Mouse (Mus musculus) adrenal gland, adult (tissue): ENCODE measurements around the gene Fyco1.
A peak's percentile ranks its signal among the peaks of the same experiment; 100 is the strongest.

Source experiments
- DNase-seq, 2 experiments: peaks; one replicate each; pipeline ENCODE4 v3.0.0; 2022 to 2023; ENCODE audit warnings: low spot score in 1 of 2; ENCODE audit not compliant: inconsistent age in 2 of 2

Fyco1 gene

DNA sequence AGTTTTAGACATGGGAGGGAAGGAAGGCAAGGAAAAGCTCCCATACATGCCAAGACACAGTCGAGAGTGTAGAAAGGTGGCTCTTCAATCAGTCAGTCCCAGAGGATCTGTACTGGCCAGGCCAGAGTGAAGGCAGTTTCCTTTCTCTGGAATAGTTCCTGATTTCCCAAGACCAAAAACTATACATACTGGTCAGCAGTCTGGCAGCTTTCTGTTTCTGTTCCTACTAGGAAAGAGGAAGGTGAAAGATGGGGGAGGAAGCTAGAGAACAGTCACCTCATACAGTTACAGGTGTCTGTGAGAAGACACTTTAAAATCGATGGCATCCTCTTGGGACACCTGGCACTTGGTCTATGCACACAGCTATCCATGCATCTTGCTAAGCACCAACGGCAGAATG lies 36.3 kb downstream of the Fyco1 start:
- DNase-seq, result no peak

DNA sequence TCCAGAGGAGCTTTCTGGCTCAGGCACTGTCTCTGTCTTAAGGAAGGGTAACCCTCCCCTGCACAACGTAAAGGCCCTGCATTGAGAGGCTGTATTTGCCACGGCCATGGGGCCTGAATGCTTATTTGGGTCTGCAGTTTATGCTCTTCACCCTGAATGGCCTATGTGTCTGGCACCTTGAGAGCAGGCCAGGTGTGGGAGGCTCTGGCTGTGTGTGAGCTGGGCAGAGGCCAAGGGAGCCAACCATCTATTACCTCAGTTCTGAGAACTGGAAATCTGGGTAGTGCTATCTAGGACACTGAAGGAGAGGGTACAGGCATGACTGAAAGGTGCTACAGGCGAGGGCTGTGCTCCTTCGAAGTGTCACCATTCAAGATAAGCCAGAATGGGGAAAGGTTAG lies 36.9 kb downstream of the Fyco1 start:
- DNase-seq, result no peak

DNA sequence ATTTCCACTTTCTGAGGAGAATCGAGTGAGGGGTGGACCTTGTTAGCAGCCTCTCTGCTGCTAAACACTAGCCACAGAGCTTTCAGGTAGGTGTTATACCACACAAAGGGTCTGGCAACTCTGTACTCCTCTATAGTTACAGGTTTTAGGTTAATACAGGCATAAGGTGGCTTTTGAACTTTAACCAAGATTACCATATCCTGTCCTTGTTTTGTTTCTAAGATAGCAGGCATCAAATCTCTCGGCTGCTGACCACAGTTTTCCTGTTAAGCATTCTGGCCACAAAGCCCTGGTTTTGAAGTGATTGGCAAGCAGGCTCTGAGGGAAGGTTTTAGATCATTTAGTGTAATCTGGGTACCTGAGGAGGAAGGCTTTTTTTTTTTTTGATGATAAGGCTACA lies 37.4 kb downstream of the Fyco1 start:
- no peak for DNase-seq

DNA sequence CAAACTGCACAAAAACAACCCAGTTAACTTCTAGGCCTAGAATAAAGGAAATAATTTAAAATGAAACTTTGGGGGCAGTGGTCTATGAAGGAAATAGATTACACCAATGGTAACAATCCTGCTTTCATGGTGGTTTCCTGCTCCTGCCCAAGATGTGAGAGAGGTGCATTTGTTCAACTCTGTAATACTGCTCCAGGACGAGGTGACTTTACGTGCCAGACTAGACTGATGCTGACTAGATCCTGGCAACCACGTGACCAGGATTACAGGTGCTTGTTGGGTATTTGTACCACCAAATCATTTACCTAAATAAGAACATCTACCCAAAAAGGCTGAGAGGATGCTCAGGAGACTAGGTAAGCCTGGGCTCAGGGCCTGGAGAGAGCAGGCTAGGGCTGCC lies 39.9 kb downstream of the Fyco1 start:
- DNase-seq, result no peak

DNA sequence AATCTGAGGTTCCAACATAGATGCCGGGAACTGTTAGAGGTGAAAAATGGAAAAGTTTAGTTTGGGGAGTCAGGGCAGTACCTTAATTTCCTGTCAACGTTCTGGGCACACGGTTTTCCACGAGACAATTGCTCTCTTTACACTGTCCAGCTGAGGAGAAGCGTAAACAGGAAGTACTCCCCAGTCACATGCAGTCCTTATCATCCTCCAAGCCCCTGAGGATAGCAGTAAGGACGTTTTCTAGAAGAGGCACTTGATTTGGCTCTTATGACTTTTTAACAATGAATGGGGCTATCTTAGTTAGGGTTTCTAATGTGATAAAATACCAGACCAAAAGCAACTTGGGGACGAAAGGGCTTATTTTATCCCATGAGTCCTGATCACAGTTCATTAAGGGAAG lies 43.1 kb downstream of the Fyco1 start:
- DNase-seq, result no peak

DNA sequence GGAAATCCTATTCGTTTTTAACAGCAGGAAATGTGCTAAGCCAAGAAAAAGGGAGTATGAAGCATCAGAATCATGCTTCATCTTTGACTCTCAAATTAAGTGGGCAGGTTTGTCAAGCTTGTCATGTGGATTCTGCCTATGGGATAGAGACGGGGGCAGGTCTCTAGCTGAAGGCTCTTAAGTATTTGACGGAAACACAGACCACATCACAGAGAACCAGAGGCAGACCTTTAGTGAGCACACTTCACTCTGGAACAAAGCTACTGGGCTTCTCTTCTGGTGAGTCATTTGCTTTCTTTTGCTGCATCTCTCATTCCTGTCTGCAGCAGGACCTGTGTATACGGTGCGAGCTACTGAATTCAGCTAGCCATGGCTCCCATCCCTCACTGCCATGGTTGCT lies 45.4 kb downstream of the Fyco1 start, which contains the start of gene Cxcr6:
Gene Cxcr6 (plus strand): TSS at position 209 of the 400 bp plus-strand sequence.
- no peak for DNase-seq

DNA sequence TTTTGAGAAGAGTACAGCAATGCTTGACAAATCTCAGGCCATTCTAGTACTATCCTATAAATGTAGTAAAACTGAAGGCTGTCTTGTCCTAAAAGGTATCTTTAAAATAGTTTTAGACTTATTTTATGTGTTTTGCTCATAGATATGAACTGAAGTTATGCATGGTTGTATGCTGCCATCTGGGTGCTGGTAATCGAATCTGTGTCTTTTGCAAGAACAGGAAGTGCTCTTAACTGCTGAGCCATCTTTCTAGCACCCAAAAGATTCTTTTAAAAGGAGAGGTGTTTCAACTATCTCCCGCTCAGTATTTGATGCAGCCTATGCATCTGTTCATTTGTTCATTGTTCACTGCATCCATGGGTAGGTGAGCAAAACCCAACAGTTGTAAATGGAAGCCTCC lies 46.5 kb downstream of the Fyco1 start:
- no peak for DNase-seq

DNA sequence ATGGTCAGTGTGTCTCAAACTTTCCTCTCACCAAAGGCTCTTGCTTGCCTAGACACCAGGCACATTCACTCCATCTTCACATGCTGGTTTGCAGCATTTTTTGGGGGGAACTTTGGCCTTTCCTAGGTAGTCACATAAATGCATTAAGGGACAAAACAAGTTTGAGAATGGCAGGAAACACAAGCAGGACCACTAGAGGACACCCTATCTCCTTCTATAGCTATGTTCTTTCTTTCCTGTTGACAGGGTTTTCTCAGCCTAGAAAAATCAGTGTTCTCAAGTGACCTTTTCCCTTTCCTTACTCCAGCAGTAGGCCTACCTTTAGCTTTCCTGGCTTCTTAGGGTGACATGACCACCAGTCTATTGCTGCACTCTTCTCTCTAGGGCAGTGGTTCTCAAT lies 48.8 kb downstream of the Fyco1 start:
- DNase-seq, result no peak

DNA sequence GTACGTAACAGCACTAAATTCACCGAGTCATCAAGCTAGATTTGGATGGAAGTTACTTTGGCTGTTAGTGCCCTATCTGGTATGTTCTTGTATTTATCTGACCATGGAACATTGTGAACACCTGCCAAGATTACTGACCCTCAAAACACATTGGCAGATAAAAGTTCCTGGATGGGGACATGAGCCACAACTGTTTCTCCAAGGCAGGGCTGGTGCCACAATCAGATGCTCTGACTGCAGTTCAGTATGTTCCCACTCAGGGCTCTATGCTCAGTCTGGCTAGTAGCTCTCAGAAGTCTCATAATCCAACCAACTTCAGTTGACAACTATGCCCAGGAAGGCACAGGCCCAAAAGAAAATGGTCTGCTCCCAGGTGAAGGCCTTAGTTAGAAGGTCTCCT lies 49.3 kb downstream of the Fyco1 start:
- DNase-seq, result no peak

DNA sequence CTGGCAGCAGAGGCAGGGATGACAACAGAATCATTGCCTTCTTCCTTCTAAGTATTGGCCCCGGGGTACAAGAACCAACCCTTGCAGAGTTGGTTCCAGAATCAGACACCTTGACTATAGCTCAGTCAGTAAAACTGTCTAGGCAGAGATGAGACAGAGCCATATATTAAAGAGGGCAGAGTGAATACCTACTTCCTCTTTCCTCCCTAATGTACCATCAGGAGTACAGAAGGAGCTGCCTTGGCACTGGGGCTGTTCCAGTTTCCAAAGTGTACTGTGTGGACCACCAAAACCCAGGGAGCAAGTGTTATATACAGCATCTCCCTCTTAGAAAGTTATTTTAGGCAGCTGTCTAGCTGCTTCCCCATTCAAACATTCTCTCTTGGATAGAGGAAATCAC lies 50.2 kb downstream of the Fyco1 start:
- no peak for DNase-seq

DNA sequence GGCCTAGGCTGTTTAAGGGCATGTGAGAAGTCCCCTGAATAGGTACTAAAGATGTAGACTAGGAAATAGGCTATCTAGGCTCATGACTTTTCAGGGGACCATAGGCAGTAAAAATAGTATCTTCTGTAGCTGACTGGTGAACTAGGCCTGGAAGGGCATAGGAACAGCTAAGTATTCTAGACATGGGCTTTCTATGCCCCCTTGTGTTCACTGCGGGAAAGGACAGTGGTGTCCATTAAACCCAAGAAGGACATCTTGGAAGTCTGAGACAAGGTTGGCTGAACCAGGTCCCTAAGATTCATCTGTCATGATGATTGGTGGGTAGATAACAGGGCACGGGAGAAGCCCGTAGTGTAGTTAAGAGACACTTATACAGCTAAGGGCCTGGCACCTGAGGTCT lies 55.5 kb downstream of the Fyco1 start:
- DNase-seq, result peak; percentile 15 to 74

DNA sequence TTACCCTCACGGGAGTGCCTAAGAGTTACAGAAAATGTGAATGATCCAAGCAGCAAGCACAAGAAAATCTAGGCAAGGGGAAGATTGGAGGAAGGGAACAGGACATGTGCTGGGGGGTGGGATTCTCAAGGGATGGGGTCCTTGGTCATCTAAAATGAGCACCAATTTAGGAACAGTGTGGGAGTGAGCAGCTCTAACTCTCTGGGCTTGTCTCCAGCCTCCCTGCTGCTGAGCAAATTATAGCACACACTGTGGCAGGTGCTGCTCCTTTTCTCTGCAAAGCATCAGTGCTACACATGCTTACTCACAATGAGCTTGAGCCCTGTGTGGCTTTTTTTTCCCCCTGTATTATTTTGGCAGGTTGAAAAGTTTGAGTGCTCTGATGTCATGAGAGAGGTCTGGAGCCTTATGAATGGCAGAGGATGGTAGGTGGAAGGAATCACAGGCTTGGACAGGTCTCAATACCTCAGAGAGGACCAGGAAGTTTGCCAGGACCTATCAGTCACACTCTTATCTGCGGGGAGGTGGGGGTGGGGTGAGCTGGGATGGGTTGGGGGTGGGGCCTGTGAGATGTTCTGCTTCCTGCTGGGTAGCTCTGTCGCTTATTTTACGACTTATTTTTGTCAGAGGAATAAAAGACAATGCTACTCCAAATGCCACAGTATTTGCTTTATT lies 62.7 kb downstream of the Fyco1 start:
- no peak for DNase-seq

DNA sequence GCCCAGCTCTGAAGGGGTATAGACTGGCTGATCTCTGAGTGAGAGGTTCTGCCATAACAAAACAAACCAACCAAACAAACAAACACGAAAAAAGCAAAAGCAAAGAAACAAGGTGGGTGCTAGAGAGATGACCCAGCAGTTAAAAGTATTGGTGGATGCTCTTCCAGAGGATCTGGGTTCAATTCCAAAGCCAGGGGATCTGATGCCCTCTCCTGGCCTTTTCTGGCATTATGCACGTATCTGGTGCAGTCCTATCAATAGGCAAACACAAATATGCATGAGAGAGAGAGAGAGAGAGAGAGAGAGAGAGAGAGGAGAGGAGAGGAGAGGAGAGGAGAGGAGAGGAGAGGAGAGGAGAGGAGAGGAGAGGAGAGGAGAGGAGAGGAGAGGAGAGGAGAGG lies 78.4 kb downstream of the Fyco1 start:
- peak; percentile 12 to 36 for DNase-seq

DNA sequence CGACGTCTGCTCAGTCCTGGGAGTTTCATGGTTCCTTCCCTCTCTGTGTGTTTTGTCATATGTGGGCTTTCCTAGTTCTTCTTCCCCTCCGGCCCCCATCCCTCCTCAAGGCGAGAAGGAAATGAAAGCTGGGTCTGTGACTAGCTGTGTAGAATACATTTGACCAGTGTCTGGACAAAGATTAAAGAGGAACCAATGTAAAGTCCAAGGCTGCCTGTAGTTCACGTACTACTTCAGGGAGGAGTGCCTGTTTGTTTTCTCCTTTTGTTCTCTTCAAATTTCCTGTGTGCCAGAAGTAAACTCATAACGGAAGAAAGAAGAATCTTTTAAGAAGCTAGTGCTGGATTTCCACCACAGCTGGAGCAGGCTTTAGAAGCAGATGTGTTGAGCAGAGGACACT lies 82.2 kb downstream of the Fyco1 start:
- peak; percentile 8 to 42 for DNase-seq

DNA sequence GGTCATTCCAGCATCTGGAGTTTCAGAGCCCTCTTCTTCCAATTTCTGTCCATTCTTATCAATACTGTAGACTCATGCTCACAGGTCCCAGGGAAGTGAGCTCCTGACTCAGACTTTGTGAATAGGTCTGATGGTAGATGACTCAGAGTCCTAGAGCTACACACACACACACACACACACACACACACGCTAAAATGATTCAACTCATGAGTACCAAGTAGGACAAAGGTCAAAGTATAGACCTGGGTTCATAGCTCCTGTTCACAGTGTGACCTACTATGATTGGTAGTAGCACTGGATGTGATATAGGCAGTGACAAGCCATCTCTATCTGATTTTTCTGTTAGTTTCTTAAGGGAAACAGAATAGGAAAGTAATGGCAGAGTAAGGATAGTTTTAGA lies 83.3 kb downstream of the Fyco1 start:
- DNase-seq, result peak; percentile 43 to 76

DNA sequence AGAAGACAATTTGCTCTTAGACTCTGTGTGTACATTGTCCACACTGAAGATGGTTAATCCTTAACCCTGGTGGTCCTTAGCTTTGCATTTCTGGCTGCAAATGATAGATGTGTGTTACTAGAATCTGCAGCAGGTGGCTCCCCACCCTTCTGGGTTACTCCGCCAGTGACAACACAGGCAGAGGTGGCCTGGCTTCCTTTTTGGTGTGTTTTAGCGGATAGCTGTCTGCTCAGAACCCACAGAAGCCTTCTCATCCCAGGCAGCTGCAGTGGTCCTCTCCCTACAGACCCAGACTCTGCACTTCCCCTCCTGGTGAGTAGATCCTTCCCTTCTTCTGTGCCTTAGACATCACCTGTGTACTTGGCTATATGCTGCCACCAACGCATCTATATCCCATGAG lies 84.7 kb downstream of the Fyco1 start:
- DNase-seq, result no peak

DNA sequence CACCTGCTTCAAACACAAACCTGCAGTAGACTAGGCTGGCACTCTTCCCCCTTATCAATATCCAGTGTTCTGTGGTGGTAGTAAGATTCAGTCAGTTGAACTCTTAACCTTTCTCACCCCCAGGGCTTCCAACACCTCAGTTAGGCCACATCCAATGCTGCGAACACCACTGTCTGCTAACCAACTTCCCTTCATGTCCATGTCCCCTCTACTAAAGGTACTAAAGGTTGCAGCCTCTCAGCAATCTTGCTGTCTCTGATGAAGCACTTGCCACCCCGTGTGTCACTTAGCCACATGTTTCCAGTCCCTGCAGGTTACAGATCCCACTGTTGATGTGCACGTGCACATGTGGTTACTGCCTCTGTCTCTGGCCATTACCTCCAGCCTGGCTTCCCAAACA lies 87.9 kb downstream of the Fyco1 start:
- no peak for DNase-seq

DNA sequence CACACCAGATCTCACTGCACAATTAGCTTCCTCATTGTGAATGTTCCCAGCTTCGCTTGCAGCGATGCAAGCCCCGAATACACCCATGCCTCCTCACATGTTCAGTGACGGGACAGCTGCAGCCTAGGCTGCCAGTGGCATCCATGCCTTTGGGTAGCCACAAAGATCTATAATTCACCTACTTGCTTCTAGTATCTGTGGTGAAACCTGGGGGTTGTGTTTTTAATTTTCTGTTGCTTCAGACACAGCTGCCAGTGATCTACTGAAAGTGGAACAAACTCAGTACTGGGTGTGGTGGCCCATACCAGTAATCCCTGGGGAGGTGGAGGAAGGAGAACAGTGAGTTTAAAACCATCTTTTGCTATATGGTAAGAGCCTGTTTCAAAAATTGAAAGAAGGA lies 88.8 kb downstream of the Fyco1 start:
- no peak for DNase-seq

DNA sequence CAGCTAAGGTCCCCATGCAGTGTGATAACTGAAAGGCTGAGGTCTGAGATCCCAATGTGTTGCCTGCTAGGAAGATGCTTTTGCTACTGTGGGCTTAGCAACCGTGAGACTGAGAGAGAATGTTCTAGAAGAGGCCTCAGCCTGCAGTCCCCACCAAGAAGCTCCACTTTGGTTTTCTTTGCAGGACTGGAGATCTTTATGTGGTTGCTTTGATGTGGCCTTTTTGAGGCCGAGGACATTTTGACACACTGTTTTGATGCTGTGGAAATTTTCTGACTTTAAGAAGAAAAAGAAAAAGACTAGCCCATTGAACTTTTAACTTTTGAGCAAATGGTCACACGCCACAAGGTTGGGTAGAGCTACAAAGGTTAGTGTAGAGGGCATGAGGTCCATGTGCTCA lies 90.9 kb downstream of the Fyco1 start:
- no peak for DNase-seq

DNA sequence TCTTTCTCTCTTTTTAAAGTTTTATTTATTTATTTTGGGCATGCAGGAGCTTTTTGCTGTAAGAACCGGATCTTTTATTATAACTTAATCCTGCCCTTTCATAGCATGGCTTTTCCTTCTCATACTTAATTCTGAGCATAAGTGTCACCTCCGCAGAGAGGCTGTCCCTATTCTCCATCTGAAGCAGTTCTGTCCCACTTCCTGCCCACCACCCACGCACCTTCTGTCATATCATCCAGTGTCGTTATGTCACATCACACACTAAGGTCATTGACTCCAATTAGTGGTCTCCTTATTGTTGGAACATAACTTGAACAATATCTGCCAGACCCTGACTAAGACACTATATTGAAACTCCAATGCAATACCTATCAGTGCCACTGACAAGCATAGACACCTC lies 93.1 kb downstream of the Fyco1 start:
- no peak for DNase-seq

DNA sequence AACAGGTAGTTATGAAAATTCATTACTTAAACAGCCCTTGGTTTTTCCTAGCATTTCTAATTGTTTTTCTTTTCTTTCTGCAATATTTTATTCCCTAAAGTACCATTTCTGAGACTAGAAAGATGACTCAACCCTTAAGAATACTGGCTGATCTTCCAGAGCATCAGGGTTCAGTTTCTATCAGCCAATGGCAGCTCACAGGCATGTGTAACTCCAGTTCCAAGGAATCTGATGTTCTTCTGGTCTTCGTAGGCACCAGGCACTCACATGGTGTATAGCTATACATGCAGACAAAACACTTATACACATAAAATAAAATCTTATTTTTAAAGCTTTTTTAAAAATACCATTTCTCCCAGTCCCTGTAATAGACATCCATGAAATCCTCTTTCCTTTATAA lies 93.5 kb downstream of the Fyco1 start:
- no peak for DNase-seq

DNA sequence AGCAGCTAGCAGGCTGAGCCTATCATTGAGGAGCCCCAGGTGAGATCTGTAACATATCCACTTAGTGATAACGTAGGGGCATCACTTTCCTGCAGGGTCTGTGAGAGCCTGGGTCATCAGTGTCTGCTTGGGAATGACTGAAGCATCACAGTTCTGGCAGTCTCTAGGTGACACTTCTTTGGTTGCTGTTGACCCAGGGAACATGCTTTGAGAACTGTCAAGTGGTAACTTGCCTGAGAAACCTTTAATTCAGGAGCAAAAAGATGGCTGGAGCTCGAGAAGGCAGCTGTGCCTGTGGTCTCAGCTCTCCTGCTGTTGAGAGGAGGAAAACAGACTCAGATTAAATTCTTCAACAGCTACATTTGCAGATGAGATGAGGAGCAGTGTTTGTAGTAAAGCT lies 94.4 kb downstream of the Fyco1 start:
- no peak for DNase-seq

DNA sequence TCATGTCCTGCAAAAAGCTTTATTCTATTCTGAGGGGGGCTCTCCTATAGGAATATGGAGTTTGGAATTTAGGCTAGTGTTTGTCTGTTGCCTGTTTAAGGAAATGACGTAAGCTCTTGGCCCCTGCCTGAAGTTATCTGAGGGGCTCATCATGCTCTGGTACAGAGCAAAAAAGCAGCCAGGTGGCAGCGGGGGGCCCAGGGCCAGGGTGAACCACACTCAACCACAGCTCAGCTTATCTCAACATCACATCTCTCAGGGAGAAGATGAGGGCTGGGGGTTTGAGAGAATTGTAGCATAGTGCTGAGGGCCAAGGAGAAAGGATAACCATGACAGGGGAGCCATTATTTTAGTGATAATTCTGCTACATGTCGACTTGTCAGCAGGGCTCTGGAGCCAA lies 94.9 kb downstream of the Fyco1 start:
- no peak for DNase-seq

DNA sequence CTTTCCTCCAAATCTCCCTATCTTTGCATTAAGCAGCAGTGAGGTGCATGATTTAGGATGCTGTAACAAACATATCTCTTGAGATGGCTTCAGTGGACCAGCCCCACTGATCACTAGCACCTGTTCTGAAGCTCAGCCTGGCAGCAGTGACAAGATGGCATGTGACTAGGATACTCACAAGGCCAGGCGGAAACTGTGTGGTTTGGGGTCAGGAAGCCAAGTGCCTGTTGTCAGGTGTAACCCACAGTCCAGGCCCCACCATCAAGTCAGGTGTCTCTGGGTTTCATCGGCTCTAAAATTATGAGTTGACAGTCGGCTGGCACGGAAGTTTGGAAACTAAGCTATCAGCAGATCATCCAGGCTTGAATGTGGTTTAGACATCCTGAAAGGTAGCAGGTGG lies 97.4 kb downstream of the Fyco1 start:
- no peak for DNase-seq
